16 mouse cellular contexts compared by ENCODE assay signal in genomic region chr3:129197035-129197434, GRCm38 (mm10). TPM values are rescaled to one million over a fixed set of nuclear protein-coding genes. Genes with fewer than 3 reads are reported as not detected.
A peak's percentile ranks its signal among the peaks of the same experiment; 100 is the strongest.
DNase-seq lines count a peak whose midpoint lies in the region; ATAC-seq lines count a peak whose summit lies in the region.
"Had no signal": no experiment of that assay in that cellular context is flagged by ENCODE, and none has a peak within 500 bp of the region (broad histone marks: within the 10 kb centered on the region; RNA-seq: fewer than 3 reads in every experiment).

No protein-coding gene starts in this region.

- WGBS in heart, embryonic 13.5 days, result under 1% methylated on average over 13 of the region's 13 CpGs
- WGBS in limb, embryonic 13.5 days, result 0% methylated on average over 13 of the region's 13 CpGs

- ATAC-seq in heart, embryonic 13.5 days (ENCODE audit: extremely low read depth, insufficient number of reproducible peaks, low FRiP score, low TSS enrichment), result no peak
- no peak for ATAC-seq in limb, embryonic 13.5 days (ENCODE audit: low FRiP score, low read depth)
- ATAC-seq: inflammation-experienced regulatory T-cells, adult 6 months had no signal

- H3K4me3 ChIP-seq in heart, embryonic 13.5 days, result peak overlapping the region; percentile 27
- H3K4me3 ChIP-seq in limb, embryonic 13.5 days, result no peak overlapping the region

- H3K27me3 ChIP-seq in heart, embryonic 13.5 days (replicated peaks), result peaks cover 91% of the 10 kb centered on the region
- peaks cover 89% of the 10 kb centered on the region for H3K27me3 ChIP-seq in limb, embryonic 13.5 days
- H3K27me3 ChIP-seq: CH12.LX had no signal

- no peak overlapping the region for H3K9ac ChIP-seq in heart, embryonic 13.5 days
- H3K9ac ChIP-seq in limb, embryonic 13.5 days, result no peak overlapping the region

- H3K36me3 ChIP-seq in heart, embryonic 13.5 days, result no peaks in the 10 kb centered on the region
- no peaks in the 10 kb centered on the region for H3K36me3 ChIP-seq in limb, embryonic 13.5 days

- H3K9me3 ChIP-seq in heart, embryonic 13.5 days, result no peaks in the 10 kb centered on the region
- no peaks in the 10 kb centered on the region for H3K9me3 ChIP-seq in limb, embryonic 13.5 days

- H3K27ac ChIP-seq in heart, embryonic 13.5 days (replicated peaks), result no peak overlapping the region
- no peak overlapping the region for H3K27ac ChIP-seq in limb, embryonic 13.5 days
- H3K27ac ChIP-seq: macrophage had no signal

- H3K4me1 ChIP-seq in heart, embryonic 13.5 days, result peaks cover 18% of the 10 kb centered on the region
- H3K4me1 ChIP-seq in limb, embryonic 13.5 days, result peaks cover 16% of the 10 kb centered on the region

- peak overlapping the region; percentile 50 for H3K4me2 ChIP-seq in heart, embryonic 13.5 days
- H3K4me2 ChIP-seq in limb, embryonic 13.5 days (replicated peaks), result peak overlapping the region; percentile 37

- DNase-seq in heart, adult 9 months (ENCODE audit: low spot score in 2 of 2), result no peak
- DNase-seq in ES-CJ7 (ENCODE audit: low read depth, low spot score), result peak; percentile 39
- peak; percentile 54 for DNase-seq in embryo, embryonic 9.5 days (ENCODE audit: extremely low spot score)
- DNase-seq in right cerebral cortex, postnatal 36 days (ENCODE audit: low spot score in 2 of 2), result no peak
- no peak for DNase-seq in adrenal gland, adult 2 months
- DNase-seq in spleen, postnatal 10 days (ENCODE audit: low spot score in 2 of 2), result no peak
- DNase-seq: gastrocnemius, postnatal 25 days; right cerebral cortex, postnatal 25 days; thymus, adult 2 months had no signal

RNA-seq across cellular contexts. Expression of gene Pitx2, which starts 2.6 kb away (rescaled TPM):
- 29.2 and 30.1 TPM in 2 replicates for polyA plus RNA-seq in heart, embryonic 13.5 days (2015; fragmentation: Nextera tagmentation; extraction: Ambion mirVana)
- polyA plus RNA-seq in limb, embryonic 13.5 days (2015; fragmentation: Nextera tagmentation; extraction: Ambion mirVana), result 21.2 and 26.3 TPM in 2 replicates
- total RNA-seq in adrenal gland, adult 2 months (2021), result under 1 TPM in 1 of 2 experiments, not detected in 1; 0.32 TPM
- 0.22 and 0.27 TPM in 2 replicates for polyA plus RNA-seq in adrenal gland, adult 2 months (2012; rRNA removed)
- total RNA-seq: CH12.LX had no signal
- polyA plus RNA-seq: cortical plate, adult 2 months; liver, adult 2 months; macrophage had no signal

Comparison
In these comparisons a context has a peak if more than half of its experiments do, and no peak if none do; other contexts are left out.
1. DNase-seq: peak in ES-CJ7 (single experiment) and embryo, embryonic 9.5 days (single experiment); none in heart, adult 9 months (0 of 2), right cerebral cortex, postnatal 36 days (0 of 2), adrenal gland, adult 2 months (single experiment) and spleen, postnatal 10 days (0 of 2).
2. RNA of gene Pitx2, which starts 2.6 kb away (polyA plus RNA-seq): 29.2 to 30.1 TPM in heart, embryonic 13.5 days and 21.2 to 26.3 TPM in limb, embryonic 13.5 days; 0.22 to 0.27 TPM in adrenal gland, adult 2 months; every median in the first group is over 10 times any median in the second.